Mouse (Mus musculus) ovary, postnatal 10 days (tissue): Measurements from ENCODE around the gene 1190007I07Rik.
A peak's percentile ranks its signal among the peaks of the same experiment; 100 is the strongest.

Source experiments
- DNase-seq: peaks from one replicate; pipeline ENCODE4 v3.0.0; 2022; ENCODE audit warnings: low spot score

1190007I07Rik gene

GRCm38 (mm10) chr10:82622671-82623552 lies at the start of gene 1190007I07Rik:
1190007I07Rik (minus strand) TSS chr10:82623228.
- DNase-seq = peak; percentile 72

DNA sequence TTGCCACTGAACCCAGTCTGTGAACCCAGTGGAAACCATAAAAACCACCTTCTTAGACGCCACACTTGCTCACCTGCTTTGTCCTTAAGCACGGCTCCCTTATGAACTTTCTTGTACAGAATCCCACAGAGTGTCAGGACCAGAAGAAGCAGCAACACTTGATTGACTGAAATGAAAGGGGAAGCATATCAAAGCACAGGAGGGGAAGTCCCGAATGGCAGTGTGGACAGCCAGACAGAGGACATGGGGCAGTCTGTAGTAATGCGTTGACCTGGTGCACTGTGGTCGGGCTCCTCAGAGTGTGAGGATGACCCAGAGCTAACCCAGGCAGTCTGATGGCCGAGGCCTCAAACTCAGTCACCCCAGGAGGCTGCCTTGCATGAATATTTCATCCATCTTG lies 47.2 kb upstream of the 1190007I07Rik start:
- no peak for DNase-seq

DNA sequence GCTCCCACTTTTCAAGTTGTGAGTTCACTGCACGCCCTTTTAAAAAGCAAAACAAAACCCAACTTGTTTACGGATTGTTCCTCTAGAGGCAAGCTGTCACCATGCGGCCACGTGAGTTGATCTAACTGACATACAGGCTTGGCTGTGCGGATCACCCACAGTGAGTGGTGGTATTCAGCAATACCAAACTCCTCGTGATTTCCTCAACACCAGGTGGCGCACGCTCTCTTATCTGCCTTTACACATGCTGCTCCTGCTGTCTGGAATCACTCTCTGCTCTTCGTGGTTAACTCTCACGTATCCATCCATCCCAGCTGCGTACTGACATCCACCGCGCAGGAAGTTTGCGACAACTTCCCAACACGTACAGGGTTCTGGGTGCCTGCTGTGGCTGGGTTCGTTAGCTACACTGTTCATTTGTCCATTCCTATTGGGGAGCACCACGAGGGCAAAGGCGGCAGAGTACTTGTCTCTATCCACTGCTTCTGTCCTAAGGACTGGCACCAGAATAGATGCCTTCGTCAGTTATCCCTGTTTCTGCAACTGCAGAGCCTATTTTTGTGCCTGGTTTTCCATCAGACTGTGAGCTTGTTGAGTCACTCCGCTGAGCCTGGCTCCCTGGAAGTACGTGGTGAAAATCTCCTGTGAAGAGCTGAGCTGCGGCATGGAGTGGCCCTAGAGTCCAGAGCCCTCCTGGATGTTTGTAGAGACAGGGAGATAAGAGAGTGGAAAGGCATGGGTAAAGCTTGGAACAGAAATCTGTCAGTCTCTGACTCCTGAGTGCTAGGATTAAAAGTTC lies 43.6 kb upstream of the 1190007I07Rik start:
- DNase-seq = peak; percentile 61

GRCm38 (mm10) chr10:82665951-82666350 lies 42.9 kb upstream of the 1190007I07Rik start:
- no peak for DNase-seq

DNA sequence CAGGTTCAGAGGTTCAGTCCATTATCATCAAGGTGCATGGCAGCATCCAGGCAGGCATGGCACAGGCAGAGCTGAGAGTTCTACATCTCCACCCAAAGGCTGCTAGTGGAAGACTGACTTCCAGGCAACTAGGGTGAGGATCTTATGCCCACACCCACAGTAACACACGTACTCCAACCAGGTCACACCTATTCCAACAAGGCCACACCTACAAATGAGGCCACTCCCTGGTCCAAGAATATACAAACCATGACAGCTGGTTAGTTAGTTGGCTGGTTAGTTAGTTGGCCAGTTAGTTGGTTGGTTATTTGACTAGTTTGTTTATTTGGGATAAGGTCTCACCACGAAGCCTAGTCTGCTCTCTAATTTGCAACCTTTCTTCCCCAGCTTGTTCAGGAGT lies 40.3 kb upstream of the 1190007I07Rik start:
- DNase-seq = no peak

DNA sequence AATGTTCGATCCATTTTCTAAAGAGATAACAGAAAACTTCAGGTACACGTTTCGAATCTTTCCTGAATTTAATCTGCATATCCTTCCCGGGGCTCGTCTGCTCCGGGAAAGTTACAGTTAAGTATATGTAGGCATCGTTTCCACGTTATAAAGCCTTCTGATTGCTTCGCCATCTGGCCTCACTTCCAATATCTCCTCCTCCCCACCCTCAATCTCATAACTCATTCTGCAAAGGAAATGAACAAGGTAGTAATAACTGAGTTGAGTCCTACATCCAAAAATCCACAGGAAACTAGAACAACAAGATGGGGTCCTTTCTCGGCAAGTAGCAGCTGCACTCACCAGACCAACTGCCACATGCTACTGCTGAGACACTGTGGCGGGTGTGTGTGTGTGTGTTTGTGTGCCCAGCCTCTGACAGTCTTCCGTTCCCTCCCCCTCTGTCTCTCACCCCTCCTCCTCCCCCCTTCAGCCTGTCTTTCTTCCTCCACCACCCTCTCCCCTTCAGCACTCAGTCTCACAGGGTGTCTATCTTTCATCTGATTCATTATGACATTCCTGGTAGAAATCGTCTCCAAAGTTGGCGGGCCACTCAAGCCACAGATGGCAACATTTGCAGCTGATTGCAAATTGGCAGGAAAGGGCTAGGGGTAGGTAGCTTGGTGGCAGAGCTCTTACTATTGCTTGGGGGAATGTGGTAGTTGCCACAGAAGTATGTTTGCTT lies 39.4 kb upstream of the 1190007I07Rik start:
- no peak for DNase-seq

DNA sequence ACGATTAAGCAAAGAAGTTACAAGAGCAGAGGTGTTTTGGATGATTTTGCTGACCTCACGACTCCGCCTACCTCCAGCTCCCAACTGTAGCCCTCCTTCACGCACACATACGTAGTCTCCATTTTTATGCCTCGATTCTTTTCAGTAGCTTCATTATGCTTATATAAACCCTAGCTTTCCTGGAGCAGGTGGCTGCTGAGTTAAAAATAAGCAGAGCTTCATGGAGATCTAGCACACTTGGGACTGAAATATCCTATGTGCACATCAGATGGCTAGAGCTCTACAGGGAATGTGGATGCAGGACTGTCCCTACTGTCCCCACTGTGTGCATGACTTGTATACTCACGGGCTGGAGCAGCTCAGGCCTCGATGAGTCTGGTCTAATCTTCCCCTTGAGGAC lies 38.8 kb upstream of the 1190007I07Rik start:
- no peak for DNase-seq

DNA sequence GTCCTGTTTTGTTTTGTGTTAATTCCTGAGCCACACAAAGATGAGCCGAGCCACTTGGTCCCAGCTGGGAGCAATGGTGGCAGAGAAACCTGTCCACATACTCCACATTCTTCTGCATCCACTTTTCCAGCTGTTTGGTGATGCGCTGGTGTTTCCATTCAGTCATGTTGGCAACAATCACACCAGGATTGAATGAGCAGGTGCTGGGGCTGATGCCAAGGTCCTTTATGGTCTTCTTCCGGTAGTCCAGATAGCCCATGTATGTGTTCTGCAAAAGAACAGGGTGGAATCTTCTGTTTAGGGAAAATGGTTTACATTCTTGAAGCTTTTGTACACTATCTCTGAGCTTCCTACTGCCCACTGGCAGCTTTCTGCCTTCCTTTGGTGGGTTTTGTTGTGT lies 31.6 kb upstream of the 1190007I07Rik start:
- DNase-seq = no peak

GRCm38 (mm10) chr10:82652625-82653024 lies 29.6 kb upstream of the 1190007I07Rik start:
- DNase-seq = no peak

DNA sequence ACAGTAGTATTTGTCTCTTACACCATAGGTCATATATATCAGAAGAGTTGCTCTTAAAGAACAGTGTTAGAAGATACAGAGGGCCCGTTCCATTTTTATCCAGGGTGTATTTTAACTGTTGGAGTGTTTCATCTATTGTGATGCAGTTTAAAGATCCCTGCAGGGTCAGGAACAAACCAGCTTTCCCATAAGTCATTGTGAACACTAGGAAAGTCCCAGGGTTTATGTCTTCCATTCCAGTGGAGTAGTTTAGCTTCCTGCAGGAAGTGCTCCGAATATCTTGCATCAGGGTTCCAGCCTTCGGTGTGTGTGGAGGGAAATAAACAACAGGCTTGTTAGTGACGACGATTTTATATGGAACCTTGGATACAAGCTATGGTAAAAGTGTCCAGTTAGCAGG lies 28.2 kb upstream of the 1190007I07Rik start:
- no peak for DNase-seq

GRCm38 (mm10) chr10:82647205-82647811 lies 24.3 kb upstream of the 1190007I07Rik start:
- no peak for DNase-seq

DNA sequence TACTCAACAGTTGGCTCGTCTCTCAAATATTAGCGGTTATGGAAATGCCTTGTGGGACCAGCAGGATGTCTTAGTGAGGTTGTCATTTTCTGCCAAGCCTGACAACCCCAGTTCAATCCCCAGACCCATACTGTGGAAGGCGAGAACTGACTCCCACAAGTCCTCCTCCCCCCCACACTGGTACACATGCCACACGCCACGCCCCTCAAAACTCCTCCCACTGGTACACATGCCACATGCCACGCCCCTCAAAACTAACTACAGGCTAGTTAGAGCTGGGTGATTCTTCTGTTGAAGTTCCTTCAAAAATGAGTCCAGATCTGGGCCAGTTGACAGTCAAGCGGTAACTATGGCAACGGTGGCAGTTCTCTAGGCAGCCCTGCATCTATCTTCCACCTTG lies 23.1 kb upstream of the 1190007I07Rik start:
- no peak for DNase-seq

DNA sequence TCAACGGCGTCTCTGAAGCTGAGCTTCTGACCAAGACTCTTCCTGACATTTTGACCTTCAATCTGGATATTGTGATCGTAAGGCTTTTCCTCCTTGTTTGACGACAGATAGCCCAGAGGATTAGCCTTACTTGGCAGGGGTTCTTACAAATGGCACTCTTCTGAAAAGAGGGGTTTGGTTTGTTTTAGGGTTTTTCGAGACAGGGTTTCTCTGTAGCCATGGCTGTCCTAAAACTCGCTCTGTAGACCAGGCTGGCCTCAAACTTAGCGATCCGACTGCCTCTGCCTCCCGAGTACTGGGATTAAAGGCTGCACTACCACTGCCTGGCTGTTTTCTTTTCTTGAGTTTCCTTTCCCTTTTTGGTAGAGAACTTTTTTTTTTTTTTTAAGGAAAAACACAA lies 18.5 kb upstream of the 1190007I07Rik start:
- DNase-seq = no peak

- DNase-seq = no peak
Measured at GRCm38 (mm10) chr10:82639032-82639698, 16.1 kb upstream of the 1190007I07Rik start.

DNA sequence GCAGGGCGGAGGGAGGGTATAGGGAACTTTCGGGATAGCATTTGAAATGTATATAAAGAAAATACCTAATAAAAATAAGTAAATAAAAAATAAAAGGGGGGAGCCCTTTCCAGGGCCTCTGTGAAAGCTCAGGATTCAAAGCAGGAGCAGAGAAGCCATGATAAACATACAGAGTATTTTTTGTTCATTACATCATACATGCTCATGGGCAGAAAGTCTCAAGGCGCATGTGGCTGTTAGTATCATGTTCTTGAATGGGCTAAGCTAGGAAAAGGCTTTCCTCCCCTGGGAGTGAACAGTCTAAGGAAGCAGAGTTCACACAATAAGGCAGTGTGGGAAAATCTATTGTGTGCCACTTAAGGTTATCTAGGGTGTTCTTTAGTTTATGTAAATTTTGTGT lies 13.3 kb upstream of the 1190007I07Rik start:
- DNase-seq = no peak

GRCm38 (mm10) chr10:82634348-82634747 lies 11.3 kb upstream of the 1190007I07Rik start:
- no peak for DNase-seq

DNA sequence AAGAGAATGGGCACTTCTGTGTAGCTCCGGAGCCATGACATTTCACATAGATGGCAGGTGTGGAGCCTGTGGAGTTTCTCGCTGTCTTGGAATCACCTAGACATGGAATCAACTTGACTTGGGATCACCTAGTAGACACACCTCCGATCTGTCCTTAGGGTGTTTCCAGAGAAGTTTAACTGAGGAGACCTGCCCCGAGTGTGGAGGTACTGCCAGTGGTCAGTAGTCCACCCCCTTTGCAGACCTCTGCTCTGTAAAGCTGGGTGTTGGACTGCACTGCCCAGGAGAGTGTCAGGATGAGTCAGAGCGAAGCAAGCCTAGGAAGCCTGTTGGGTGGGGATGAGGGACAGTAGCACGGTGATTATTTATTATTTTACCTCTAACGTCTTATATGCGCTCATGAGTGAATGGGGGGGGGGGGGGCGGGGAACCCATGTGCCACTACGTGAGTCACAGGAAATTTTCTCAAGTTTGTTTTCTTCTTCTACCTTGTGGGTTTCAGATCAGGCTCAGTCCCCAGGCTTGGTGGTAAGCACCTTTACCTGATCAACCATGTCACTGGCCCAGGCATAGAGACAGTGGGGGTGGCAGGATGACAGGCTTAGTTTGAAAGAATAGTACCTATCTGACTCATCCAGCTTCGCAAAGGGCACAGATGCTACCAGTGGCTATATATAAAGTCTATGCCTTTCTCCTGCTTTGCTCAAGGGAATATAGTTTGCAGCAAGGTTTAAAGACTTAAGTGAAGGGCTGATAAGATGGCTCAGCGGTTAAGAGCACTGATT lies 9.7 kb upstream of the 1190007I07Rik start:
- DNase-seq = no peak

DNA sequence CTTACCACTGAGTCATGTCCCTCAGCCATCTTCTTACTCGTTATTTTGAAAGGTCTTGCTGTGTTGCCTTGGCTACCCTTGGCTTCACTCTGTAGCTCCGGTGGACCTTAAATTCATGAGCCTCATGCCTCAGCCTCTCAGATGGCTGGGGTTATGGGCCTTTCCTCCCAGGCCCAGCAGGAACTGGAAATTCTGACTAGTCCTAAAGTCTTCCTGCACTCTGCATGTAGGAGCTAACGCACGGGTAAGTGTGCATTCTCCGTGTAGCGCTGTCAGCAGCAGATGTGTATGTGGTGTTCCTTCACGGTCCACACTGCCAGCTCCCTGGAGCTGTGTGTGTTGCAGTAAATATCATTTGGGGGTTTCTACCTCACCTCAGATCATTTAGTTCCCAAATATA lies 8.1 kb upstream of the 1190007I07Rik start:
- DNase-seq = no peak

- no peak for DNase-seq
Measured at GRCm38 (mm10) chr10:82630497-82630896, 7.5 kb upstream of the 1190007I07Rik start.

GRCm38 (mm10) chr10:82629586-82630255 lies 6.7 kb upstream of the 1190007I07Rik start, which contains the start of gene Tdg:
Tdg (plus strand) TSS chr10:82629828.
- peak; percentile 67 for DNase-seq
